In genomic region chr7:113121911-113122319, GRCm38 (mm10) we compare ENCODE assay signal across 13 mouse cellular contexts.
DNase-seq lines count a peak whose midpoint lies in the region; ATAC-seq lines count a peak whose summit lies in the region.
"Had no signal": no experiment of that assay in that cellular context is flagged by ENCODE, and none has a peak within 500 bp of the region (broad histone marks: within the 10 kb centered on the region; RNA-seq: fewer than 3 reads in every experiment).

No protein-coding gene starts in this region.

- ATAC-seq in heart, embryonic 11.5 days (replicated peaks; ENCODE audit: insufficient number of reproducible peaks, low FRiP score, low TSS enrichment), result no peak
- ATAC-seq in kidney, embryonic 15.5 days (replicated peaks; ENCODE audit: low FRiP score), result no peak; the same call in 1 of the 2 replicates
- ATAC-seq in midbrain, embryonic 11.5 days (ENCODE audit: low FRiP score), result no peak
- no peak for ATAC-seq in forebrain, embryonic 13.5 days
- ATAC-seq: midbrain, embryonic 16.5 days had no signal

- no peak overlapping the region for H3K4me3 ChIP-seq in heart, embryonic 10.5 days
- H3K4me3 ChIP-seq in heart, embryonic 11.5 days (ENCODE audit: low read depth, low read length), result no peak overlapping the region
- no peak overlapping the region for H3K4me3 ChIP-seq in kidney, embryonic 15.5 days (replicated peaks)
- no peak overlapping the region for H3K4me3 ChIP-seq in midbrain, embryonic 11.5 days (ENCODE audit: low read depth, low read length)
- H3K4me3 ChIP-seq in forebrain, embryonic 13.5 days, result no peak overlapping the region
- H3K4me3 ChIP-seq: forebrain, embryonic 12.5 days; heart, adult 2 months; hindbrain, embryonic 15.5 days had no signal

- no peaks in the 10 kb centered on the region for H3K36me3 ChIP-seq in heart, embryonic 10.5 days
- H3K36me3 ChIP-seq in heart, embryonic 11.5 days (ENCODE audit: control insufficient read depth, insufficient read depth, low read length), result no peaks in the 10 kb centered on the region
- no peaks in the 10 kb centered on the region for H3K36me3 ChIP-seq in kidney, embryonic 15.5 days
- H3K36me3 ChIP-seq in midbrain, embryonic 11.5 days (ENCODE audit: control insufficient read depth, insufficient read depth, low read length), result no peaks in the 10 kb centered on the region
- no peaks in the 10 kb centered on the region for H3K36me3 ChIP-seq in forebrain, embryonic 13.5 days (ENCODE audit: poor library complexity, severe bottlenecking)
- H3K36me3 ChIP-seq: forebrain, embryonic 12.5 days; hindbrain, embryonic 15.5 days had no signal

- H3K27ac ChIP-seq in heart, embryonic 10.5 days, result no peak overlapping the region
- no peak overlapping the region for H3K27ac ChIP-seq in heart, embryonic 11.5 days (ENCODE audit: low read depth, low read length)
- peak overlapping the region; percentile 42 for H3K27ac ChIP-seq in kidney, embryonic 15.5 days
- no peak overlapping the region for H3K27ac ChIP-seq in midbrain, embryonic 11.5 days (ENCODE audit: low read depth, low read length)
- no peak overlapping the region for H3K27ac ChIP-seq in forebrain, embryonic 13.5 days
- H3K27ac ChIP-seq: forebrain, embryonic 12.5 days; heart, adult 2 months; hindbrain, embryonic 15.5 days had no signal

- 68% methylated on average over 6 of the region's 6 CpGs for WGBS in heart, embryonic 10.5 days
- WGBS in heart, embryonic 11.5 days (ENCODE audit: insufficient replicate concordance), result 58% methylated on average over 6 of the region's 6 CpGs
- 27% methylated on average over 6 of the region's 6 CpGs for WGBS in kidney, embryonic 15.5 days
- WGBS in midbrain, embryonic 11.5 days, result 70% methylated on average over 6 of the region's 6 CpGs
- WGBS in forebrain, embryonic 13.5 days, result 60% methylated on average over 6 of the region's 6 CpGs

- no peak overlapping the region for H3K4me2 ChIP-seq in heart, embryonic 11.5 days
- no peak overlapping the region for H3K4me2 ChIP-seq in kidney, embryonic 15.5 days
- H3K4me2 ChIP-seq in midbrain, embryonic 11.5 days, result no peak overlapping the region
- no peak overlapping the region for H3K4me2 ChIP-seq in forebrain, embryonic 13.5 days
- H3K4me2 ChIP-seq: forebrain, embryonic 12.5 days; hindbrain, embryonic 15.5 days had no signal

- peak; percentile 56 for DNase-seq in heart, embryonic 10.5 days (ENCODE audit: low spot score)
- peak; percentile 68 for DNase-seq in brain, adult 2 months (ENCODE audit: low read depth, low spot score)
- peak; percentile 9 for DNase-seq in lung, postnatal 14 days
- DNase-seq in c-Kit-positive CD71-positive TER-119-positive erythroid progenitor cells, embryonic 14.5 days (ENCODE audit: low spot score), result no peak
- no peak for DNase-seq in midbrain, embryonic 11.5 days (ENCODE audit: low spot score, missing footprints)
- DNase-seq: cerebellum, postnatal 10 days; heart, adult 2 months had no signal

- H3K9me3 ChIP-seq in heart, embryonic 10.5 days, result peaks cover 3% of the 10 kb centered on the region; the same call in 1 of the 2 replicates
- H3K9me3 ChIP-seq in heart, embryonic 11.5 days (replicated peaks; ENCODE audit: control insufficient read depth, low read length), result no peaks in the 10 kb centered on the region
- H3K9me3 ChIP-seq in kidney, embryonic 15.5 days (replicated peaks), result no peaks in the 10 kb centered on the region; the same call in 1 of the 2 replicates
- no peaks in the 10 kb centered on the region for H3K9me3 ChIP-seq in midbrain, embryonic 11.5 days (ENCODE audit: control insufficient read depth, low read length)
- H3K9me3 ChIP-seq in forebrain, embryonic 13.5 days (replicated peaks), result no peaks in the 10 kb centered on the region
- H3K9me3 ChIP-seq: forebrain, embryonic 12.5 days; hindbrain, embryonic 15.5 days had no signal

- H3K27me3 ChIP-seq in heart, embryonic 10.5 days (ENCODE audit: insufficient read depth, poor library complexity, severe bottlenecking), result no peaks in the 10 kb centered on the region
- H3K27me3 ChIP-seq in heart, embryonic 11.5 days (ENCODE audit: control insufficient read depth, insufficient read depth, low read length), result no peaks in the 10 kb centered on the region
- H3K27me3 ChIP-seq in kidney, embryonic 15.5 days, result no peaks in the 10 kb centered on the region
- H3K27me3 ChIP-seq in midbrain, embryonic 11.5 days (ENCODE audit: control insufficient read depth, insufficient read depth, low read length), result no peaks in the 10 kb centered on the region
- H3K27me3 ChIP-seq in forebrain, embryonic 13.5 days, result no peaks in the 10 kb centered on the region
- H3K27me3 ChIP-seq: forebrain, embryonic 12.5 days; hindbrain, embryonic 15.5 days had no signal

- no peaks in the 10 kb centered on the region for H3K4me1 ChIP-seq in heart, embryonic 10.5 days
- H3K4me1 ChIP-seq in heart, embryonic 11.5 days (ENCODE audit: control insufficient read depth, insufficient read depth, low read length), result no peaks in the 10 kb centered on the region
- peaks cover 6% of the 10 kb centered on the region; the same call in 1 of the 2 replicates for H3K4me1 ChIP-seq in kidney, embryonic 15.5 days
- no peaks in the 10 kb centered on the region for H3K4me1 ChIP-seq in midbrain, embryonic 11.5 days (ENCODE audit: control insufficient read depth, insufficient read depth, low read length)
- H3K4me1 ChIP-seq in forebrain, embryonic 13.5 days, result no peaks in the 10 kb centered on the region
- H3K4me1 ChIP-seq: forebrain, embryonic 12.5 days; hindbrain, embryonic 15.5 days had no signal

- no peak overlapping the region for H3K9ac ChIP-seq in heart, embryonic 11.5 days (ENCODE audit: low read depth, low read length)
- no peak overlapping the region for H3K9ac ChIP-seq in kidney, embryonic 15.5 days
- H3K9ac ChIP-seq in midbrain, embryonic 11.5 days (ENCODE audit: low read length), result no peak overlapping the region
- no peak overlapping the region for H3K9ac ChIP-seq in forebrain, embryonic 13.5 days
- H3K9ac ChIP-seq: forebrain, embryonic 12.5 days; hindbrain, embryonic 15.5 days had no signal

Comparison
In these comparisons a context has a peak if more than half of its experiments do, and no peak if none do; other contexts are left out.
1. DNase-seq: peak in heart, embryonic 10.5 days (single experiment), brain, adult 2 months (single experiment) and lung, postnatal 14 days (single experiment); none in c-Kit-positive CD71-positive TER-119-positive erythroid progenitor cells, embryonic 14.5 days (single experiment) and midbrain, embryonic 11.5 days (single experiment).